Mouse (Mus musculus): ENCODE measurements around the gene Gm10837. TPM values are rescaled to one million over a fixed set of nuclear protein-coding genes. Genes with fewer than 3 reads are reported as not detected.
A peak's percentile ranks its signal among the peaks of the same experiment; 100 is the strongest.
"Not testable (repeated sequence)": the region's sequence is repeated elsewhere in the genome, so short reads cannot be mapped to it uniquely, and the experiment has no call there.

The Gm10837 gene
- polyA plus RNA-seq, 1 experiment from 2014 or later = 0.07 TPM

DNA sequence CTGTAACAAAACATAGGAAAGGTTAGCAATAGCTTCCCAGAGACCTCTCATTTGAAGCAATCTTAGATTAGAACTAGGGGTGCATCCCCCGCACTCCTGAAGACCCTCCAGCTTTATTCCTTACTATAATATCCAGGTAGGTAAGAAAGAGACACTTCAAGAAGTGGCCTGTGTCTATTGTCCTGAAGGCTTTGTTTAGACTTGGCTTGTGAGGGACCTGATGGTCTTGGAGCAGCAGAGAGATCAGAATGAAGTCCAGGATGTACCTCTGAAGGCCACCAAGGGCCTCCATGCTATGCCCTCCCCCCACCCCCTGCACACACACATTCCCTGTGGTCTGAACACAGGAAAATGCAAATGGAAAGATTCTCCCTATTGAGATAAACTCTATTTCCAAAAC lies 30.6 kb upstream of the Gm10837 start:
- Histone ChIP-seq H3K4me3 (peak overlapping the region; percentile 80), H3K27me3 (ENCODE audit: low read depth, poor library complexity, severe bottlenecking) (peaks cover 83% of the 10 kb centered on the region)
- DNase-seq (ENCODE audit: low spot score) = no peak

DNA sequence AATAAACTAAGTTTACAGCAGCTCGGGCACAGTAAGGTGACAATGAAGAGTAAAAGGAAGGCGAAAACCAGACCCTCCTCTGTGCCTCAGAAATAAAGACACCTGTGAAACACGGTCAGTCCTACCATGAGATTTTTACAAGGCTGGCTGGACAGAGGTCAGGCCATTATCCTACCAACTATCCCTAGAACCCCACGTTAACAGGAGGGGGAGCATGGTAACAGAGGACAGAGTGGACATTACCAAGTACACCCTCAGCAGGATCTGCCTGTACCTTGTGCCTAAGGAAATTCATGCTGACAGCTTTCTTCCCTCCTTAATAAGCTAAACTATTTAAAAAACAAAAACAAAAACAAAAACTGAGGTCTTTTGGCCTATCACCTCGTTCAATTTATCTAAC lies 30.2 kb upstream of the Gm10837 start:
- no peaks in the 10 kb centered on the region for H3K36me3 ChIP-seq
- peak overlapping the region; percentile 80 for H3K4me3 ChIP-seq
- H3K27me3 ChIP-seq (ENCODE audit: low read depth, poor library complexity, severe bottlenecking) = peaks cover 83% of the 10 kb centered on the region
- 53% methylated on average over 5 of the region's 5 CpGs for WGBS
- no peak for DNase-seq (ENCODE audit: low spot score)
- H3K4me1 ChIP-seq = peaks cover 64% of the 10 kb centered on the region
- H3K27ac ChIP-seq (replicated peaks) = peak overlapping the region; percentile 70
- H3K9me3 ChIP-seq (replicated peaks) = no peaks in the 10 kb centered on the region

More for the DNA sequence above, 30.6 kb upstream of the Gm10837 start:
- no peaks in the 10 kb centered on the region for H3K9me3 ChIP-seq (replicated peaks)
- no peaks in the 10 kb centered on the region for H3K36me3 ChIP-seq
- 90% methylated on average over 1 of the region's 1 CpGs for WGBS
- H3K4me1 ChIP-seq = peaks cover 64% of the 10 kb centered on the region
- H3K27ac ChIP-seq (replicated peaks) = peak overlapping the region; percentile 70

DNA sequence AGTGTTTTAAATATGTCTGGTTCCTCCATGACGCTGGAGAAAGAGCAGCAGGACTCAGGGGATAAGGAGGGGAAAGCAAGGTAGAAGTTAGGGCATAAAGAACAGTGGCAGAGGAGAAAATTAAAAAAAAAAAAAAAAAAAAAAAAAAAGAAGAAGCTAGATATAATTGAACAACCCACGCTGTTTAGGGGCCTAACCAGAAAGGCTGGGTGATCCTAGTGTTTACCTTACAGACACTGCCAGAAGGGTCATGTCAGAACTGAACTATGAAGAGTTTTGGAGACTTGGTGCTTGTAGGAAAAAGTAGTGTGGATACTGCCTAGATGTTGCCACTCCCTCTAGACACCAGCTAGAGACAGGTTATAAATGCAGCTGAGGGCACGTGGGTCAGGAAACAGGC lies 28.9 kb upstream of the Gm10837 start:
- Histone ChIP-seq H3K27me3 (ENCODE audit: low read depth, poor library complexity, severe bottlenecking) (peaks cover 83% of the 10 kb centered on the region), H3K4me3 (peak overlapping the region; percentile 80), H3K4me1 (peaks cover 62% of the 10 kb centered on the region), H3K36me3 (no peaks in the 10 kb centered on the region), H3K9me3 (replicated peaks) (no peaks in the 10 kb centered on the region), H3K27ac (replicated peaks) (peak overlapping the region; percentile 97)
- DNase-seq (ENCODE audit: low spot score) = no peak
- 16% methylated on average over 3 of the region's 3 CpGs for WGBS

GRCm38 (mm10) chr14:122461966-122462365 lies 28.4 kb upstream of the Gm10837 start:
- H3K27me3 ChIP-seq (ENCODE audit: low read depth, poor library complexity, severe bottlenecking) = peaks cover 86% of the 10 kb centered on the region
- H3K9me3 ChIP-seq (replicated peaks) = no peaks in the 10 kb centered on the region
- H3K4me1 ChIP-seq = peaks cover 62% of the 10 kb centered on the region
- peak overlapping the region; percentile 97 for H3K27ac ChIP-seq (replicated peaks)
- 3% methylated on average over 9 of the region's 9 CpGs for WGBS
- peak overlapping the region; percentile 80 for H3K4me3 ChIP-seq
- H3K36me3 ChIP-seq = no peaks in the 10 kb centered on the region
- DNase-seq (ENCODE audit: low spot score) = peak; percentile 48

DNA sequence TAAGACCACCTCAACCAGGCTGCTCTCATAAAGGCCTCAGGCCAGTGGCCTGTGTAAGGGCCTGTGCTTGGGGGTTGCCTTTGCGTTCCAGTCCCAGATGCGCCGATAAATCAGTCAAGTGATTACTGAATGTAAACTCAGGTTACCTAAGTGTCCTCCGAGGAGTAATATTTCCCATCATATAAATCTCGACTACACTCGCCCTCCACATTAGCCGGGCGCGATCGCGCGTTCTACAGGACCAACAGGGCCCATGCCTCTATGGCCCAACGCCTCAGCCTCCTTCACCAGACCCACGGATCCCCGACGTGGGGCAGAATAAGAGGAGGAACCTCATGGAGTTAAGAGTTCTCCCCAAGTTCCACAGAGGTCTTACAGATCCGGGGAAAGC lies 27.7 kb upstream of the Gm10837 start:
- Histone ChIP-seq H3K4me1 (peaks cover 62% of the 10 kb centered on the region), H3K27me3 (ENCODE audit: low read depth, poor library complexity, severe bottlenecking) (peaks cover 93% of the 10 kb centered on the region), H3K36me3 (no peaks in the 10 kb centered on the region), H3K9me3 (replicated peaks) (no peaks in the 10 kb centered on the region), H3K27ac (replicated peaks) (peak overlapping the region; percentile 97), H3K4me3 (peak overlapping the region; percentile 80)
- WGBS = 5% methylated on average over 17 of the region's 17 CpGs
- DNase-seq (ENCODE audit: low spot score) = peak; percentile 53

DNA sequence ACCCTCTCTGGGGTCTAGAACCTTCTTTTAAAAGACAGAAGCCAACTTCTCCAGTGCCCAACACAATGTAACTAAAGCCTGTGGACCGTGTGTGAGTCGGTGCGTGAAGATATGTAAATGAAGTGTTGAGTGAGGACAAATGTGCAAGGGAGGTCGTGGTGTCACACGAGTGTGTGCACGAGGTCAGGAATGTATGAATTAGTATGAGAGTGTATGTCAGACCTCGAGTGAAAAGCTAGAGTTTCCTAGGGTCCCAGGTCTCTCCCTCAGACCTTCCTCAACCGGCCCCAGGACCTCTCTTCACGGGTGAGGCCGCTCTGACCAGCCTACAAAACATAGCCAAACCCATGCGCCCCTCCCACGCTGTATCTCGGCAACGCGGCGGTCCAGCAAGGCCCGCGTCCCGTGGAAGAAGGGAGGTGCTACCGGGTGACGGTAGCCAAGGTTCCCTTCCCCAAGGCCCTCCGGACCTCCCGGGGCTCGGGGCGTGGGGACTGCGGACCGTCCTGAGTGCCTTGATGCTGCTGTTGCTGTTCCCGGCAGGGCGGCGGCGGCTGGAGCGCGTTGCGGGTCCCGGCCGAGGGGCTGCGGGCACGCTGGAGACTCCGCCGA lies 27.2 kb upstream of the Gm10837 start:
- H3K27ac ChIP-seq (replicated peaks) = peak overlapping the region; percentile 97
- H3K27me3 ChIP-seq (ENCODE audit: low read depth, poor library complexity, severe bottlenecking) = peaks cover 98% of the 10 kb centered on the region
- peak overlapping the region; percentile 80 for H3K4me3 ChIP-seq
- H3K4me1 ChIP-seq = peaks cover 67% of the 10 kb centered on the region
- H3K36me3 ChIP-seq = no peaks in the 10 kb centered on the region
- WGBS = under 1% methylated on average over 40 of the region's 40 CpGs
- no peaks in the 10 kb centered on the region for H3K9me3 ChIP-seq (replicated peaks)
- peak; percentile 64 for DNase-seq (ENCODE audit: low spot score)

- DNase-seq (ENCODE audit: low spot score) = peak; percentile 83
- H3K36me3 ChIP-seq; H3K9me3 ChIP-seq (replicated peaks): not testable (repeated sequence)
- WGBS = under 1% methylated on average over 58 of the region's 58 CpGs
- Histone ChIP-seq H3K4me1 (peaks cover 74% of the 10 kb centered on the region), H3K4me3 (peak overlapping the region; percentile 80), H3K27me3 (ENCODE audit: low read depth, poor library complexity, severe bottlenecking) (peaks cover 100% of the 10 kb centered on the region), H3K27ac (replicated peaks) (peak overlapping the region; percentile 97)
These were observed 26.5 kb upstream of the Gm10837 start for GRCm38 (mm10) chr14:122463734-122464341.

GRCm38 (mm10) chr14:122464351-122464762 lies 26.0 kb upstream of the Gm10837 start:
- no peaks in the 10 kb centered on the region for H3K36me3 ChIP-seq
- under 1% methylated on average over 62 of the region's 62 CpGs for WGBS
- peaks cover 100% of the 10 kb centered on the region for H3K27me3 ChIP-seq (ENCODE audit: low read depth, poor library complexity, severe bottlenecking)
- peak overlapping the region; percentile 80 for H3K4me3 ChIP-seq
- no peak for DNase-seq (ENCODE audit: low spot score)
- peak overlapping the region; percentile 97 for H3K27ac ChIP-seq (replicated peaks)
- no peaks in the 10 kb centered on the region for H3K9me3 ChIP-seq (replicated peaks)
- H3K4me1 ChIP-seq = peaks cover 79% of the 10 kb centered on the region

- H3K4me3 ChIP-seq = peak within 1 kb of the TSS; percentile 80
- H3K4me1 ChIP-seq = peaks cover 76% of the 10 kb centered on the region
- WGBS = under 1% methylated on average over 56 of the region's 62 CpGs
- H3K36me3 ChIP-seq = no peaks in the 10 kb centered on the region
- H3K9me3 ChIP-seq (replicated peaks) = no peaks in the 10 kb centered on the region
- H3K27me3 ChIP-seq (ENCODE audit: low read depth, poor library complexity, severe bottlenecking) = peaks cover 100% of the 10 kb centered on the region
- peak; percentile 89 for DNase-seq (ENCODE audit: low spot score)
- peak within 1 kb of the TSS; percentile 97 for H3K27ac ChIP-seq (replicated peaks)
These were observed 25.3 kb upstream of the Gm10837 start, which contains the start of gene Zic5 for GRCm38 (mm10) chr14:122464763-122465741. Gene Zic5 (minus strand): TSS chr14:122465677.

GRCm38 (mm10) chr14:122465931-122466490 lies 24.4 kb upstream of the Gm10837 start:
- peaks cover 69% of the 10 kb centered on the region for H3K4me1 ChIP-seq
- H3K27me3 ChIP-seq (ENCODE audit: low read depth, poor library complexity, severe bottlenecking) = peaks cover 100% of the 10 kb centered on the region
- peak overlapping the region; percentile 97 for H3K27ac ChIP-seq (replicated peaks)
- DNase-seq (ENCODE audit: low spot score) = peak; percentile 15
- no peaks in the 10 kb centered on the region for H3K36me3 ChIP-seq
- no peaks in the 10 kb centered on the region for H3K9me3 ChIP-seq (replicated peaks)
- peak overlapping the region; percentile 80 for H3K4me3 ChIP-seq
- WGBS = 24% methylated on average over 13 of the region's 13 CpGs

- peak; percentile 20 for DNase-seq (ENCODE audit: low spot score)
- Histone ChIP-seq H3K36me3 (no peaks in the 10 kb centered on the region), H3K27ac (replicated peaks) (no peak overlapping the region), H3K4me1 (peaks cover 71% of the 10 kb centered on the region), H3K4me3 (0 out of 2 replicates have a peak overlapping the region, but pooled peaks have one; percentile 1), H3K9me3 (replicated peaks) (no peaks in the 10 kb centered on the region), H3K27me3 (ENCODE audit: low read depth, poor library complexity, severe bottlenecking) (peaks cover 100% of the 10 kb centered on the region)
- 55% methylated on average over 7 of the region's 7 CpGs for WGBS
These were observed 23.5 kb upstream of the Gm10837 start for GRCm38 (mm10) chr14:122466756-122467362.

Measured in midbrain, embryonic 10.5 days (tissue).